Mouse (Mus musculus) embryonic fibroblast, embryonic 13.5 days (primary cell): ENCODE results near the gene Acnat1. TPM values are rescaled to one million over a fixed set of nuclear protein-coding genes. Genes with fewer than 3 reads are reported as not detected.
"Not testable (repeated sequence)": the region's sequence is repeated elsewhere in the genome, so short reads cannot be mapped to it uniquely, and the experiment has no call there.

Experiments
- H3K27ac ChIP-seq: 2 replicates; pipeline ENCODE4 v1.5.1; 2012; ENCODE audit warnings: low read length, control low read depth, inconsistent platforms; ENCODE audit not compliant: insufficient read depth
- H3K4me1 ChIP-seq: 2 replicates; pipeline ENCODE4 v1.6.1; 2011; ENCODE audit warnings: low read length; ENCODE audit not compliant: control insufficient read depth, insufficient read depth
- H3K4me3 ChIP-seq: 2 replicates; pipeline ENCODE4 v1.5.1; 2011; ENCODE audit warnings: mild to moderate bottlenecking, control low read depth, low read length; ENCODE audit not compliant: insufficient read depth
- CTCF ChIP-seq: IDR thresholded peaks from 2 replicates; pipeline ENCODE4 v1.5.1; 2011; ENCODE audit warnings: mild to moderate bottlenecking, control low read depth, low read length, moderate library complexity, borderline replicate concordance; ENCODE audit not compliant: insufficient read depth
- POLR2A ChIP-seq: IDR thresholded peaks from 2 replicates; pipeline ENCODE4 v1.6.1; 2011; ENCODE audit warnings: low read depth, mild to moderate bottlenecking, control low read depth, low read length, moderate library complexity
- polyA plus RNA-seq: library from polyadenylated mRNA; stranded (reverse); fragments of >200 nt; gene quantifications from 2 replicates; pipeline ENCODE4 v1.2.4, GENCODE M21; 2011; ENCODE audit warnings: low read depth; ENCODE audit not compliant: missing spikeins, insufficient read length

Acnat1 gene
- polyA plus RNA-seq, 1 experiment: not detected

- Histone ChIP-seq H3K4me3 (no peak overlapping the region), H3K27ac (no peak overlapping the region), H3K4me1 (no peaks in the 10 kb centered on the region)
- TF ChIP-seq CTCF: no peak
- TF ChIP-seq POLR2A: no peak
These were observed 29.9 kb upstream of the Acnat1 start for GRCm38 (mm10) chr4:49503563-49503962.

- H3K27ac ChIP-seq, H3K4me1 ChIP-seq, H3K4me3 ChIP-seq: not testable (repeated sequence)
These were observed 12.4 kb upstream of the Acnat1 start for GRCm38 (mm10) chr4:49485934-49486650.

GRCm38 (mm10) chr4:49485442-49485841 is 11.7 kb upstream of the Acnat1 start:
- Histone ChIP-seq H3K4me3 (no peak overlapping the region), H3K4me1 (no peaks in the 10 kb centered on the region), H3K27ac (no peak overlapping the region)
- TF ChIP-seq CTCF (no peak), POLR2A (no peak)

- no peak for TF ChIP-seq POLR2A
- TF ChIP-seq CTCF: no peak
- Histone ChIP-seq H3K4me1 (no peaks in the 10 kb centered on the region), H3K27ac (no peak overlapping the region), H3K4me3 (no peak overlapping the region)
These were observed 7.2 kb upstream of the Acnat1 start for GRCm38 (mm10) chr4:49480896-49481295.

DNA sequence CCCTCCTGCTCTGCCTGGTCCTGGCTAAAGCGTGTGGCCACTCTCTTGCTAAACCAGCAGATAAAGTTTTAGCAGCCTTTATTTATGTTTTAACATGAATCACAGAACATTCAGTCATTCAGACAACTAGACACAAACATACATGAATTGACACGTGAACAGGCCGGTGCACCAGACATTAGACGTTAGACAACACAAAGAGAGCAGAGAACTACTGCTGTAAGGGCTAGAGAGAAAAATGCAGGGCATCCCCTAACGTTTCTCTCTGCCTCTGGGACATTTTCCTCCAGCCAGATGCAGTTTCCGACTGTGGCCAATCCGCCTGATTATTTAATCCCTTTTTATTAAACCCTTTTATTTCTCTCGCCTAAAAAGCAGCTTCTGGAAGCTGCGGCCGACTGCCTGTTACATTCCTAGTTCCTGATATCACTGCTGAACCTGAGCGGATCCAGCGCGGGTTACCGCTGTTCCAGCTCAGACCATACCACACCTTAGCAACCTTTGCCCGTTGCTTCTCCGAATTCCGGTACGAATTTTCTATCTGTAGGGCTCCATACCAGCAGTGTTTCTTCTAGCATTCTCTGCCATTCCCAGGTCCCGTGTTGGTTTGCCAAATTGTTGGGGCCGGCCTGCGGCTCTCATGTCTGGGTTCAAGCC is 6.5 kb upstream of the Acnat1 start:
- H3K27ac ChIP-seq: no peak overlapping the region
- no peaks in the 10 kb centered on the region for H3K4me1 ChIP-seq
- H3K4me3 ChIP-seq: no peak overlapping the region
- TF ChIP-seq CTCF: no peak
- no peak for TF ChIP-seq POLR2A

- not testable (repeated sequence) for H3K4me1 ChIP-seq, H3K27ac ChIP-seq, H3K4me3 ChIP-seq
These were observed 5.3 kb upstream of the Acnat1 start for GRCm38 (mm10) chr4:49479035-49479434.

GRCm38 (mm10) chr4:49478118-49478877 is 4.6 kb upstream of the Acnat1 start:
- Histone ChIP-seq H3K27ac (no peak overlapping the region), H3K4me1 (no peaks in the 10 kb centered on the region), H3K4me3 (no peak overlapping the region)
- TF ChIP-seq CTCF (no peak), POLR2A (no peak)

GRCm38 (mm10) chr4:49474583-49474982 is 871 bp upstream of the Acnat1 start:
- no peak overlapping the region for H3K27ac ChIP-seq
- TF ChIP-seq POLR2A (no peak), CTCF (no peak)
- H3K4me3 ChIP-seq: no peak overlapping the region
- no peaks in the 10 kb centered on the region for H3K4me1 ChIP-seq

DNA sequence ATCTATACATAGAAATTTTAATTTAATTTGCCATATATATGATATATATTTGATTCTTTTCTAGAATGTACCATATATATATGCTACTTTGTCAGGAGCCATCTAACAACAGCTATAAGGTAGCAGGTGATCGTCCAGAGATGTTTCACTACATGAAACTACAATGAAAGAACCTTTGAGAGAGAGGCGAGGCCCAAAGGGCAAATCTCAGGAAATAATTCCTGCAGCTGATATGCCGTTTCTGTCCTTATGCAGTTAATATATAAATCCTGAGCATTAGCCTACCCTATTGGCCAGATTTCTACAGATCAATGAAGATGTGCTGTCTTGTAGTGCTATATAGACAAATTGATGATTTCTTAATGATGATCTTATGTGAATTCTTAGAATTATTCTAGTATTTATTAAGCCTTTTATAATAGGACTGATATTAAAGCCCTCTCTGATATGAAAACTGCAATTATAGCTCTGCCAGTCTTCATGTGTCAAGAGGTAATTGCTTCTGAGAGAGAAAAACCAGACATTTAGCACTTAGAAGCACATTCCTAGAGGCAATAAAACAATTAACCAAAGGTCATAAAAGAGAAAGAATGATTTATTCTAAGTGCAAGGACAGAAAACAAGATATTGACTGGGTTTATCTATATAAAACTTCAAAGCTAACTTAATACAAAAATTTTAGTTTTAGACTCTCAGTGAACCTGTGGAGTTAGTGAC is 4.1 kb downstream of the Acnat1 start:
- no peak for TF ChIP-seq CTCF
- no peak for TF ChIP-seq POLR2A
- Histone ChIP-seq H3K27ac (no peak overlapping the region), H3K4me3 (no peak overlapping the region), H3K4me1 (no peaks in the 10 kb centered on the region)

DNA sequence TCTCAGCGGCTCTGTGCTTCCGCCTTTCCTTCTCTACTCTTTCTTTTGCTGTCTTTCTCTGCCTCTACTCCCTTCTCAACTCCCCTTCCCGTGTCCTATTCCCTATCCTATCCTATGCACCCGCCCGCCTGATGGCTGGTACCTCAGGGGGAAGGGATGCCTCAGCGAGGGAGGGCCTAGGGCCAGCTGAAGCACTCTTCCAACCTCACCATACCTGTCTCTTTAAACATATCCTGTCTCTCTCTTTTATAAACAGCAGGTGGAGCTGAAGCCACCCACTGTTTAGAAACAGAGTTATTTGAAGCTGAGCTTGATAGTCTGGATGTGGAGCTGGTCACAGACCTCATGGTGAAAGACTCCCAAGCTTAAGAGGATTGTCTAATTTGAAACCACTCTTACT is 6.4 kb downstream of the Acnat1 start:
- Histone ChIP-seq H3K4me3 (no peak overlapping the region), H3K27ac (no peak overlapping the region), H3K4me1 (no peaks in the 10 kb centered on the region)
- no peak for TF ChIP-seq POLR2A
- no peak for TF ChIP-seq CTCF
